Mouse (Mus musculus): ENCODE measurements around the gene Tspan15.

Tspan15 gene

GRCm38 (mm10) chr10:62230708-62231394, at the start of gene Tspan15:
TSS of gene Tspan15 (minus strand) at chr10:62231251.
- DNase-seq (ENCODE audit: low spot score in 2 of 2), result peak; percentile 78

- DNase-seq (ENCODE audit: low spot score in 2 of 2), result no peak
Measured at GRCm38 (mm10) chr10:62279671-62280070, 48.6 kb upstream of the Tspan15 start.

DNA sequence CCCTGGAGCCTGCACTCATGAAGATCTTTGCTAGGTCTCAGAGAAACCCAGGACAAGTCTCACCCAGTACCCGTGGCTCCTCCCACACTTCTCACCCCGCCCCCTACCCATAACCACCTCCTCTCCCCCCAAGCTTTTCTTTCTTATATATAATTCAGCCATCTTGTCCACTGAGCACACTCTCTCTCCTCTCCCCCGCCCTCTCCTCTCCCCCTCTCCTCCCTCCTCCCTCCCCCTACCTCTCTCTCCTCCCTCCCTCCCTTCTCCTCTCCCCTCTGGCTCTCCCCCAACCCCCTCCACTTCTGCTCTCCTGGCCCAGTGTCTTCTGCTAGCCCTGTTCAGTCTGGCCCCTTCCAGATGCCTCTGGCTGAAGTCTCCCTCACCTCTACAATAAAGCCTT, 48.0 kb upstream of the Tspan15 start:
- no peak for DNase-seq (ENCODE audit: low spot score in 2 of 2)

GRCm38 (mm10) chr10:62277499-62278293, 46.6 kb upstream of the Tspan15 start:
- DNase-seq (ENCODE audit: low spot score in 2 of 2), result no peak

GRCm38 (mm10) chr10:62275235-62275634, 44.2 kb upstream of the Tspan15 start:
- DNase-seq (ENCODE audit: low spot score in 2 of 2), result peak; percentile 68 to 71

DNA sequence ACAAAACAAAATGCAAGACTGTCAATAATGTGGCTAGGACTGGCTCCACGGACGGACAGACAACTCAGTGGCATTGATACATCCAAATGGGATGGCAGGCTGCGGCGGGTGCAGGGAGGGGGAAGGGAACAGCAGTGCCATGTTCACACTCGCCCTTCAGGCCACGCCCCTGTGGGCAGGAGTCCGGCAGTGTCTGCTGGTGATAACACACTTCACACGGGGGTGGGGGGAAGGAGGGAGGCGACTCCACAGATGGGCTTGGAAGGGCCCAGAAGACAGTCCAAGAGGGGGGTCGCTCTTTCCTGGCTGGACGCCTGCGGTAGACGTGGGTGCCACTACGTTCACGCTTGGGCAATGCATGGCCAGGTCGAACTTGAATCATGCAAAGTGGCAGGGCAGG, 38.2 kb upstream of the Tspan15 start:
- no peak for DNase-seq (ENCODE audit: low spot score in 2 of 2)

GRCm38 (mm10) chr10:62264299-62264698, 33.2 kb upstream of the Tspan15 start:
- DNase-seq (ENCODE audit: low spot score in 2 of 2), result no peak

DNA sequence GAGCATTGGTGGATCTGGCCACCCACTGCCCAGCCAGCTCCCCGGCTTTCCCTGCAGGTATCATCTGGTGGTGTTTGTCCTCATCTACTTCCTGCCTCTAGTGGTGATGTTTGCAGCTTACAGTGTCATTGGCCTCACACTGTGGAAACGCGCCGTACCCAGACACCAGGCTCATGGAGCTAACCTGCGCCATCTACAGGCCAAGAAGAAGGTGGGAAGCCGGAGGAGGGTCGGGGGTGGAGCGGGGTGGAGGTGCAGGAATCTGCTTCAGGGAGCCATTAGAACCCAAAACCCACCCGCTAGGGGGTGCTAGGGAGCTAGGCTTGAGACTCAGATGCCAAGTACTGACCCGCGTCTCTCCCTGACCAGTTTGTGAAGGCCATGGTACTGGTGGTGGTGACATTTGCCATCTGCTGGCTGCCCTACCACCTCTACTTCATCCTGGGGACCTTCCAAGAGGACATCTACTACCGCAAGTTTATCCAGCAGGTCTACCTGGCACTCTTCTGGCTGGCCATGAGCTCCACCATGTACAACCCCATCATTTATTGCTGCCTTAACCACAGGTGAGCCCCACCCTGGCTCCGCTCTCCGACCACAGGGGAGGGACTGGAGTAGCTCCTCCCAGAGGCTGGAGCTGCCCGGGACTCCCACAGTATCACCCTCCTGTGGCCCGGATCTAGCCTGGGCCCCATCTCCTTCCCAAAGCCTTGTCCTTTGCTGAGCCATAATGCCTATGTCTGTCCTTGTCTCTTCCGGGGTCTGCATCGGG, 30.2 kb upstream of the Tspan15 start:
- DNase-seq (ENCODE audit: low spot score in 2 of 2), result peak; percentile 36

DNA sequence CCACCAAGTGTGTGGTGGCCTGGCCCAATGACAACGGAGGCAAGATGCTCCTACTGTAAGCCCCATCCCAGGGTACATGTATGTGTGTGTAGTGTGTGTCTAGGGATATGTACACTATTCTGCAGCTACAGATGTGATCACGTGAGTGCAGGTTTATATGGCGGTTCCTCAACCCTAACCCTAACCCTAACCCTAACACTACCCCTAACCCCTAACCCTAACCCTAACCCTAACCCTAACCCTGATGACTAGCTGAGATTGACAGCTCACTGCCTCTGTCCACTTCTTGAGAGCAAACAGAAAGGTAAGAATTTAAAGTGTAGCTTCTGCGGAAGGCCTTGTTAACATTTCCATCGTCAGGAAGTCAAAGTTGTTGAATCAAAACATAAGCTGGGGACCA, 27.2 kb upstream of the Tspan15 start:
- DNase-seq (ENCODE audit: low spot score in 2 of 2), result no peak

DNA sequence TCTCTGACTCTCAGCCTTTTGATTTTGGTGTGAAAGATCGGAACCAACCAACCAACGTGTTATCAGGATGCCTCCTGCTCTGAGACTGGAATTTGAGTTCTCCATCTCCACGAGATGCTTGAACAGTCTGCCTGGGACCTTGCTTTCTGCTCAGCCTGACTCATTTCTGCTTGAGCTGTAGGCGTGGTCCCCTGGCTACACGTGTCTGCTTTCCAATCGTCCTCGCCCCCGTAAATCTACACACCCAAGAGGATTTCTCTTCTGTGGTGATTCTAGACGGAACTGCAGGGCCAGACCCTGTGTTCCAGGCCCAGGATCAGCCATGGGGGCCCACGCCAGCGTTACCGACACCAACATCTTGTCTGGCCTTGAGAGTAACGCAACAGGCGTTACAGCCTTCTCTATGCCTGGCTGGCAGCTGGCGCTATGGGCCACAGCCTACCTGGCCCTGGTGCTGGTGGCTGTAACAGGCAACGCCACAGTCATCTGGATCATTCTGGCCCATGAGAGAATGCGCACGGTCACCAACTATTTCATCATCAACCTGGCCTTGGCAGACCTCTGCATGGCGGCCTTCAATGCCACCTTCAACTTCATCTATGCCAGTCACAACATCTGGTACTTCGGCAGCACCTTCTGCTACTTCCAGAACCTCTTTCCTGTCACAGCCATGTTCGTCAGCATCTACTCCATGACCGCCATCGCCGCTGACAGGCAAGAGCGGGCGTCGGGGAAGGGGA, 21.6 kb upstream of the Tspan15 start:
- DNase-seq (ENCODE audit: low spot score in 2 of 2), result no peak

DNA sequence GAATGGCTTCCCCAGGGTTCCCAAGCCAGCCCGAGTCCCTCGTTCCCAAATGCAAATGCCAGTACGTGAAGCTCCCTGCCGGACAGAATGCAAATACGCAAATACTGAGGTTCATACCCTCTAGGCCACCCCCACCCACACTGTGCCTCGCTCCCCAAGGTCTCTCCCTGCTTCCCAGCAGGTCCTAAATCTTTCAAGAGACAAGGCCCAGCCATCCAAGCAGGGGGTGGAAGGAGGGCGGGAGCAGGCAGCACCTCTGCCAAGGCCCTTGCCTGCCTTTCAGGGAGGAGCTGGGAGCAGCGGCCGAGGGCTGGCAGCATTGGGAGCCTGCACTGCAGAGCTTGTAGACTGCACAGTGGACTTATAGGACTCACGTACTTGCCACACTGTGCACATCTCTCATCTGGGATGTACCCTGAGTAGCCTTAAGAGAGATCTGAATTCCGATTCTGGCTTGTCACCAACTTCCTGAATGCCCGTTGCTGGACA, 21.0 kb upstream of the Tspan15 start, which contains the start of gene Tacr2:
Gene Tacr2, plus strand, starts transcription at position 439 of the 489 bp plus-strand sequence.
- DNase-seq (ENCODE audit: low spot score in 2 of 2), result no peak

DNA sequence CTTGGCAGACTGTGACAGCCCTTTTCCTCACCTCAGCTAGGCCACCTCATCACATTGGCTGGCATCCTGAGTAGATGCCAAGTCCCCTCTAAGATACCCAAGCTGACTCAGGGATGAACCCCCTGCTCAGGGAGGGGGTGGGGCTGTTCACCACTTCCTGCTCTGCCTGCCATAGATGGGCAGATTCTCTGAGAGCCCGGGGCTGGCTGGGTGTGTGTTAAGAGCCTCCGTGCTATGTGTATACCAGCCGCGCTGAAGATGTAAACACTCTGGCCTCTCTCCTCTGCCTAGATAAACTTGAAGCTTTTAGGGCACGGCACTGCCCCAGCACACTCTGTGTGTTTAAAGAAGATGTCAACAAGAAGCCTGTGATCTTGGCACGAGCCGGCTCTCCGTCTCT, 16.8 kb upstream of the Tspan15 start:
- no peak for DNase-seq (ENCODE audit: low spot score in 2 of 2)

DNA sequence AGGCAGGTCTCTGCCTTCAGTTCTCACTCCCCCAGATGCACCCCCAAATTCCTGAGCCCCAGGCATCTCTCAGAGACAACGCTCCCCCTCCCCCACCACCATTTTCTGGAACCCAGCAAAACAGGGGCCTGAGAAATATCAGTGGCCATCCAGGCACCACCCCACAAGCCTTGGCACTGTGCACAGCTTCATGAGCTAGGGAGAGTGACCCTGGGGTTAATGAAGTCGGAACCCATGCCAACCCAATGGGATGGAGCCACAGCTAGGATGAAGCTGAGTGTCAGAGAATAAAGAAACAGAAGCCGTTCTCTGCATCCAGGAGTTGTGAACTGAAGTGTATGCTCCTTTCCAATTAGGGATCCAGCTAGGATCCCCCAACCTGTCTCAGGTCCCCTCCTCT, 16.1 kb upstream of the Tspan15 start:
- no peak for DNase-seq (ENCODE audit: low spot score in 2 of 2)

GRCm38 (mm10) chr10:62244067-62244466, 13.0 kb upstream of the Tspan15 start:
- DNase-seq (ENCODE audit: low spot score in 2 of 2), result no peak

DNA sequence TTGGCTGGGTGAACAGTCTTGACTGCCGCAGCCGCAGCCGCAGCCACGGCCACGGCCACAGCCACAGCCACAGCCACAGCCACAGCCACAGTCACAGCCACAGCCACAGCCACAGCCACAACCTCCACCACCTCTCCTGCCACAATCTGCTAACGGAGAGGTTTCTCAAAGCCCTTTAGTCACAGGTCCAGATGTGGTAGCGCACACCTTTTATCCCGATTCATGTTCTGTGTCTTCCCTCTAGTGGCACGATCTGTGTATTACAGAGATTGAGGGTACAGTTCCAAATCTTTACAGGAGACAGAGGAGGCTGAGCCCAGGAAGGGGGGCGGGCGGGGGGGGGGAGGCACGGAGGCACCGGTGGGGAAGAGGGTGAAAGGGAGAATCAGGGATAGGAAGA, 11.8 kb upstream of the Tspan15 start:
- DNase-seq (ENCODE audit: low spot score in 2 of 2), result no peak

- no peak for DNase-seq (ENCODE audit: low spot score in 2 of 2)
Measured at GRCm38 (mm10) chr10:62242358-62242757, 11.3 kb upstream of the Tspan15 start.

DNA sequence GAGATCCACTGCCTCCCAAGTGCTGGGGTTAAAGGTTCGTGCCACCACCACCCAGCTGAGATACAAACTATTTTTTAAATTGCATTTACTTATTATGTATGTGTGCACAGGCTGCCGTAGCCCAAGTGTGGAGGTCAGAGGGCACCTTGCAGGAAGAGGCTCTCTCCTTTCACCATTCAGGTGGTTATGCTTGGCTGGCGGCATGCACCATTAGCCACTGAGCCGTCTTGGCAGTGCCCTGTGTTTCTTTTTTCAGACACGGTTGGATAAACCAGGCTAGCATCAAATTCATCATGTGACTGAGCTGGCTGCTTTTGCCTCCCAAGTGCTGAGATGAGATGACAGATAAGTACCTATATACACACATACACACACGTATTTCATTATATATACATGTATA, 8.2 kb upstream of the Tspan15 start:
- no peak for DNase-seq (ENCODE audit: low spot score in 2 of 2)

DNA sequence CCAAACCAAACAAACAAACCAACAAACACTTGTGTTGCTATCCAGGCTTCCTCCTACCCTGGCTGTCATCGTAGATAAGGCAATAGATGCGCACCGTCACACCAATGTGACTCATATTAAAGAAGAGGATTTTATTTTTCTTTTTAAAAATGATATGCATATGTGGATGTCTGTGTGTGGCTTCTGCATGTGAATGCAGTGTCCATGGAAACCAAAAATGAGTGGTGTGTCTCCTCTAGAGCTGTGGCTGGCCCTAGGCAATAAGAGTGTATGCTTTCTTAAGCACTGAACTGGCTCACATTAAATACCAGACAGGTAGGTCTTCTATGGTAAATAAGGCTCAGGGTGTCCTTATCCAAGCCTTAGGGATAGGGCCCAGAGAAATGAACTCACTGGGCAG, 7.6 kb upstream of the Tspan15 start:
- DNase-seq (ENCODE audit: low spot score in 2 of 2), result no peak

DNA sequence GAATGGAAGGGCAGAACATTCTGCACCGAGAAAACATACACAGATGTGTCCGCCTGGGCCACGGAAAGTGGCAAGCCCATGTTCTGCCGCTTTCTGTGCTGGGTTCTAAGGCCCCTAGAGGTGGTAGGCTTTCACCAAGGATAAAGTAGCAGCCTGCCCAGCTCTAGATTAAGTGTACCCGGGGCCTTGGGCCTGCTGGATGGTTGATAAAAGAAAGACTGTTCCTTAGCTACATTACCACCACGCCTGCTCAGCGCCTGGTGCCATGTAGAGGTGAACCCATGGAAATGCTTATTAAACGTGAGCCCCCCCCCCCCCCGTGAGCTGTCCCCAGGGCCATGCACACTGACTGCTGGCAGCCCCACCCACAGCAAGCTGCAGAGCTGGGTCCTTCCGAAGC, 6.2 kb upstream of the Tspan15 start:
- DNase-seq (ENCODE audit: low spot score in 2 of 2), result no peak

- DNase-seq (ENCODE audit: low spot score in 2 of 2), result peak in 1 of 2 experiments; percentile 25
Measured at GRCm38 (mm10) chr10:62236165-62236564, 5.1 kb upstream of the Tspan15 start.

- no peak for DNase-seq (ENCODE audit: low spot score in 2 of 2)
Measured at GRCm38 (mm10) chr10:62231811-62232210, 760 bp upstream of the Tspan15 start.

- DNase-seq (ENCODE audit: low spot score in 2 of 2), result no peak
Measured at GRCm38 (mm10) chr10:62231395-62231732, 313 bp upstream of the Tspan15 start.
